Mouse (Mus musculus): ENCODE data around the gene Pde4dip. TPM values are rescaled to one million over a fixed set of nuclear protein-coding genes. Genes with fewer than 3 reads are reported as not detected.

Gene Pde4dip
- polyA plus RNA-seq, 1 experiment: 134 TPM

- peak within 1 kb of the TSS; percentile 72 for H3K4me3 ChIP-seq
- H3K79me2 ChIP-seq (ENCODE audit: control insufficient read depth, insufficient read depth): peaks cover 49% of the 10 kb centered on the region
- TF ChIP-seq MYOG (IDR thresholded peaks at IDR 0.05; ENCODE audit: control insufficient read depth in 1 of 3, insufficient read depth in 1 of 3, insufficient read length in 2 of 3, low read depth in 2 of 3) (no peak), MAX (IDR thresholded peaks at IDR 0.05; ENCODE audit: low read depth) (no peak), CEBPB (IDR thresholded peaks at IDR 0.05; ENCODE audit: insufficient read depth, poor library complexity, severe bottlenecking) (no peak), E2F4 (IDR thresholded peaks at IDR 0.05; ENCODE audit: insufficient read depth) (peak; percentile 58), MYOD1 (IDR thresholded peaks at IDR 0.05; ENCODE audit: control insufficient read depth in 1 of 3, insufficient read length in 2 of 3, low read depth in 2 of 3) (peak in 1 of 3 experiments; percentile 4), POLR2AphosphoS2 (IDR thresholded peaks at IDR 0.05; ENCODE audit: insufficient read length, low read depth) (peak; percentile 92), POLR2A (IDR thresholded peaks at IDR 0.05; ENCODE audit: insufficient read length, low read depth) (peak; percentile 90), USF1 (IDR thresholded peaks at IDR 0.05; ENCODE audit: low read depth) (no peak), SRF (IDR thresholded peaks at IDR 0.05; ENCODE audit: control insufficient read depth, insufficient read length, low read depth) (no peak), TCF3 (IDR thresholded peaks at IDR 0.05; ENCODE audit: insufficient read length, low read depth) (no peak)
- no peaks in the 10 kb centered on the region for H3K36me3 ChIP-seq (ENCODE audit: control insufficient read depth, insufficient read depth)
- peak within 1 kb of the TSS; percentile 83 for H3ac ChIP-seq (ENCODE audit: control insufficient read depth, insufficient read length)
- H3K27me3 ChIP-seq (ENCODE audit: control insufficient read depth, insufficient read depth, insufficient read length): no peaks in the 10 kb centered on the region
- peak within 1 kb of the TSS; percentile 92 for H3K4me2 ChIP-seq (ENCODE audit: low read depth)
Observed at GRCm38 (mm10) chr3:97900516-97901490, 12.3 kb upstream of the Pde4dip start, which contains the start of gene Sec22b. Sec22b (plus strand) TSS chr3:97901190.

GRCm38 (mm10) chr3:97898381-97898780, 9.9 kb upstream of the Pde4dip start:
- Histone ChIP-seq H3K4me2 (ENCODE audit: low read depth) (no peak overlapping the region), H3K27me3 (ENCODE audit: control insufficient read depth, insufficient read depth, insufficient read length) (no peaks in the 10 kb centered on the region), H3K36me3 (ENCODE audit: control insufficient read depth, insufficient read depth) (no peaks in the 10 kb centered on the region), H3ac (ENCODE audit: control insufficient read depth, insufficient read length) (no peak overlapping the region), H3K79me2 (ENCODE audit: control insufficient read depth, insufficient read depth) (peaks cover 24% of the 10 kb centered on the region), H3K4me3 (no peak overlapping the region)
- TF ChIP-seq E2F4 (IDR thresholded peaks at IDR 0.05; ENCODE audit: insufficient read depth): no peak
- TF ChIP-seq MYOG (IDR thresholded peaks at IDR 0.05; ENCODE audit: control insufficient read depth in 1 of 3, insufficient read depth in 1 of 3, insufficient read length in 2 of 3, low read depth in 2 of 3): no peak
- no peak for TF ChIP-seq POLR2AphosphoS2 (IDR thresholded peaks at IDR 0.05; ENCODE audit: insufficient read length, low read depth)
- no peak for TF ChIP-seq CEBPB (IDR thresholded peaks at IDR 0.05; ENCODE audit: insufficient read depth, poor library complexity, severe bottlenecking)
- no peak for TF ChIP-seq TCF12 (IDR thresholded peaks at IDR 0.05; ENCODE audit: insufficient read depth, poor library complexity, severe bottlenecking)
- TF ChIP-seq TCF3 (IDR thresholded peaks at IDR 0.05; ENCODE audit: insufficient read length, low read depth): no peak
- no peak for TF ChIP-seq MYOD1 (IDR thresholded peaks at IDR 0.05; ENCODE audit: control insufficient read depth in 1 of 3, insufficient read length in 2 of 3, low read depth in 2 of 3)
- no peak for TF ChIP-seq SRF (IDR thresholded peaks at IDR 0.05; ENCODE audit: control insufficient read depth, insufficient read length, low read depth)
- no peak for TF ChIP-seq POLR2A (IDR thresholded peaks at IDR 0.05; ENCODE audit: insufficient read length, low read depth)
- TF ChIP-seq USF1 (IDR thresholded peaks at IDR 0.05; ENCODE audit: low read depth): no peak
- TF ChIP-seq MAX (IDR thresholded peaks at IDR 0.05; ENCODE audit: low read depth): no peak

GRCm38 (mm10) chr3:97894695-97895094, 6.2 kb upstream of the Pde4dip start:
- Histone ChIP-seq H3K27me3 (ENCODE audit: control insufficient read depth, insufficient read depth, insufficient read length) (peaks cover 9% of the 10 kb centered on the region), H3K36me3 (ENCODE audit: control insufficient read depth, insufficient read depth) (no peaks in the 10 kb centered on the region), H3K79me2 (ENCODE audit: control insufficient read depth, insufficient read depth) (no peaks in the 10 kb centered on the region), H3K4me3 (no peak overlapping the region), H3ac (ENCODE audit: control insufficient read depth, insufficient read length) (no peak overlapping the region), H3K4me2 (ENCODE audit: low read depth) (no peak overlapping the region)
- TF ChIP-seq MAX (IDR thresholded peaks at IDR 0.05; ENCODE audit: low read depth) (no peak), SRF (IDR thresholded peaks at IDR 0.05; ENCODE audit: control insufficient read depth, insufficient read length, low read depth) (no peak), TCF3 (IDR thresholded peaks at IDR 0.05; ENCODE audit: insufficient read length, low read depth) (no peak), E2F4 (IDR thresholded peaks at IDR 0.05; ENCODE audit: insufficient read depth) (no peak), REST (IDR thresholded peaks at IDR 0.05; ENCODE audit: insufficient read depth, insufficient read length) (no peak), MYOD1 (IDR thresholded peaks at IDR 0.05; ENCODE audit: control insufficient read depth in 1 of 3, insufficient read length in 2 of 3, low read depth in 2 of 3) (no peak), USF1 (IDR thresholded peaks at IDR 0.05; ENCODE audit: low read depth) (no peak), CEBPB (IDR thresholded peaks at IDR 0.05; ENCODE audit: insufficient read depth, poor library complexity, severe bottlenecking) (no peak), POLR2AphosphoS2 (IDR thresholded peaks at IDR 0.05; ENCODE audit: insufficient read length, low read depth) (no peak), TCF12 (IDR thresholded peaks at IDR 0.05; ENCODE audit: insufficient read depth, poor library complexity, severe bottlenecking) (no peak), MYOG (IDR thresholded peaks at IDR 0.05; ENCODE audit: control insufficient read depth in 1 of 3, insufficient read depth in 1 of 3, insufficient read length in 2 of 3, low read depth in 2 of 3) (no peak), POLR2A (IDR thresholded peaks at IDR 0.05; ENCODE audit: insufficient read length, low read depth) (no peak)

- no peak for TF ChIP-seq REST (IDR thresholded peaks at IDR 0.05; ENCODE audit: insufficient read depth, insufficient read length)
- TF ChIP-seq POLR2AphosphoS2 (IDR thresholded peaks at IDR 0.05; ENCODE audit: insufficient read length, low read depth): no peak
- no peak for TF ChIP-seq MYOD1 (IDR thresholded peaks at IDR 0.05; ENCODE audit: control insufficient read depth in 1 of 3, insufficient read length in 2 of 3, low read depth in 2 of 3)
- TF ChIP-seq E2F4 (IDR thresholded peaks at IDR 0.05; ENCODE audit: insufficient read depth): no peak
- no peak for TF ChIP-seq SRF (IDR thresholded peaks at IDR 0.05; ENCODE audit: control insufficient read depth, insufficient read length, low read depth)
- TF ChIP-seq POLR2A (IDR thresholded peaks at IDR 0.05; ENCODE audit: insufficient read length, low read depth): no peak
- TF ChIP-seq TCF3 (IDR thresholded peaks at IDR 0.05; ENCODE audit: insufficient read length, low read depth): no peak
- no peak for TF ChIP-seq MYOG (IDR thresholded peaks at IDR 0.05; ENCODE audit: control insufficient read depth in 1 of 3, insufficient read depth in 1 of 3, insufficient read length in 2 of 3, low read depth in 2 of 3)
- TF ChIP-seq MAX (IDR thresholded peaks at IDR 0.05; ENCODE audit: low read depth): no peak
- TF ChIP-seq CEBPB (IDR thresholded peaks at IDR 0.05; ENCODE audit: insufficient read depth, poor library complexity, severe bottlenecking): no peak
- no peak for TF ChIP-seq TCF12 (IDR thresholded peaks at IDR 0.05; ENCODE audit: insufficient read depth, poor library complexity, severe bottlenecking)
- no peak for TF ChIP-seq USF1 (IDR thresholded peaks at IDR 0.05; ENCODE audit: low read depth)
- Histone ChIP-seq H3K4me3 (no peak overlapping the region), H3K79me2 (ENCODE audit: control insufficient read depth, insufficient read depth) (no peaks in the 10 kb centered on the region), H3K4me2 (ENCODE audit: low read depth) (no peak overlapping the region), H3ac (ENCODE audit: control insufficient read depth, insufficient read length) (no peak overlapping the region), H3K27me3 (ENCODE audit: control insufficient read depth, insufficient read depth, insufficient read length) (peaks cover 22% of the 10 kb centered on the region), H3K36me3 (ENCODE audit: control insufficient read depth, insufficient read depth) (no peaks in the 10 kb centered on the region)
Observed at GRCm38 (mm10) chr3:97890205-97890604, 1.7 kb upstream of the Pde4dip start.

Measured in myocyte (in vitro differentiated cells).